Mouse (Mus musculus) neural tube, embryonic 11.5 days (tissue): ENCODE data around the gene Phactr3. TPM values are rescaled to one million over a fixed set of nuclear protein-coding genes. Genes with fewer than 3 reads are reported as not detected.
"Not testable (repeated sequence)": the region's sequence is repeated elsewhere in the genome, so short reads cannot be mapped to it uniquely, and the experiment has no call there.

Experiments used
- ATAC-seq: fragments of 200-750 bp; cut with Nextera tagmentation; 2 replicates; pipeline ENCODE4 v1.8.0; 2017; ENCODE audit warnings: moderate number of reproducible peaks, mild to moderate bottlenecking, moderate TSS enrichment, moderate library complexity; ENCODE audit not compliant: insufficient read depth, low FRiP score, low TSS enrichment
- DNase-seq: peaks from one replicate; pipeline ENCODE4 v3.0.0-alpha.2; 2015; ENCODE audit warnings: low spot score
- H3K27ac ChIP-seq: fragments of 300-500 bp; sonication (generic); 2 replicates; pipeline ENCODE4 v1.5.1; 2014; ENCODE audit warnings: low read depth, mild to moderate bottlenecking, low read length
- H3K27me3 ChIP-seq: fragments of 300-500 bp; sonication (generic); 2 replicates; pipeline ENCODE4 v1.6.1; 2014; ENCODE audit warnings: mild to moderate bottlenecking, low read length, mixed read lengths; ENCODE audit not compliant: control insufficient read depth, insufficient read depth
- H3K36me3 ChIP-seq: fragments of 300-500 bp; sonication (generic); 2 replicates; pipeline ENCODE4 v1.6.1; 2014; ENCODE audit warnings: mild to moderate bottlenecking, low read length, moderate library complexity, mixed read lengths; ENCODE audit not compliant: control insufficient read depth, insufficient read depth
- H3K4me1 ChIP-seq: fragments of 300-500 bp; sonication (generic); 2 replicates; pipeline ENCODE4 v1.6.1; 2014; ENCODE audit warnings: low read length, mixed read lengths; ENCODE audit not compliant: control insufficient read depth, insufficient read depth
- H3K4me2 ChIP-seq: fragments of 300-500 bp; sonication (generic); 2 replicates; pipeline ENCODE4 v1.6.1; 2014; ENCODE audit warnings: low read depth, mild to moderate bottlenecking, moderate library complexity
- H3K4me3 ChIP-seq: fragments of 300-500 bp; sonication (generic); 2 replicates; pipeline ENCODE4 v1.5.1; 2014; ENCODE audit warnings: low read depth, low read length
- H3K9ac ChIP-seq: fragments of 300-500 bp; sonication (generic); 2 replicates; pipeline ENCODE4 v1.6.1; 2014; ENCODE audit warnings: mild to moderate bottlenecking, low read length
- H3K9me3 ChIP-seq: fragments of 300-500 bp; sonication (generic); 2 replicates; pipeline ENCODE4 v1.6.1; 2016; ENCODE audit warnings: low read length; ENCODE audit not compliant: control insufficient read depth
- WGBS: fragments of 180-500 bp; shearing (Covaris S2); extraction: QIAGEN DNeasy Blood & Tissue Kit; methylation state at CpG from one replicate; pipeline ENCODE4 v1.1.7; 2014; 5-methylcytosine and 5-hydroxymethylcytosine counted together
- polyA plus RNA-seq: library from polyadenylated mRNA; unstranded; fragments of >200 nt; fragmentation: Nextera tagmentation; extraction: Ambion mirVana; gene quantifications from 2 replicates; pipeline ENCODE4 v1.2.1, GENCODE M21; 2014

Phactr3 gene
- polyA plus RNA-seq, 1 experiment from 2014 or later: 14.7 TPM

GRCm38 (mm10) chr2:178326067-178326466 is 207.3 kb downstream of the Phactr3 start:
- 96% methylated on average over 10 of the region's 10 CpGs for WGBS
- no peak for DNase-seq

GRCm38 (mm10) chr2:178326750-178327465 is 208.1 kb downstream of the Phactr3 start:
- Histone ChIP-seq H3K27ac (peak overlapping the region; percentile 8; the same call in 1 of the 2 replicates), H3K4me2 (no peak overlapping the region), H3K36me3 (no peaks in the 10 kb centered on the region), H3K9me3 (no peaks in the 10 kb centered on the region), H3K27me3 (no peaks in the 10 kb centered on the region), H3K4me3 (no peak overlapping the region), H3K9ac (no peak overlapping the region; the same call in none of the 2 replicates), H3K4me1 (peaks cover 5% of the 10 kb centered on the region)
- WGBS: 22% methylated on average over 5 of the region's 5 CpGs
- no peak for DNase-seq
- ATAC-seq: peak; percentile 31; the same call in 1 of the 2 replicates

More at GRCm38 (mm10) chr2:178326067-178326466, 207.3 kb downstream of the Phactr3 start:
- Histone ChIP-seq H3K4me2 (no peak overlapping the region), H3K4me1 (peaks cover 5% of the 10 kb centered on the region), H3K9ac (no peak overlapping the region), H3K36me3 (no peaks in the 10 kb centered on the region), H3K27me3 (no peaks in the 10 kb centered on the region), H3K9me3 (no peaks in the 10 kb centered on the region), H3K4me3 (no peak overlapping the region), H3K27ac (no peak overlapping the region)
- no peak for ATAC-seq

- peaks cover 5% of the 10 kb centered on the region for H3K4me1 ChIP-seq
- H3K36me3 ChIP-seq: no peaks in the 10 kb centered on the region
- H3K9ac ChIP-seq: peak overlapping the region; percentile 18
- ATAC-seq: peak; percentile 96
- DNase-seq: peak; percentile 83
- H3K27ac ChIP-seq: no peak overlapping the region
- H3K4me2 ChIP-seq: peak overlapping the region; percentile 16
- no peaks in the 10 kb centered on the region for H3K27me3 ChIP-seq
- no peak overlapping the region for H3K4me3 ChIP-seq
- 15% methylated on average over 12 of the region's 12 CpGs for WGBS
- no peaks in the 10 kb centered on the region for H3K9me3 ChIP-seq
Observed at GRCm38 (mm10) chr2:178327466-178328040, 208.8 kb downstream of the Phactr3 start.

GRCm38 (mm10) chr2:178329551-178329950 is 210.8 kb downstream of the Phactr3 start:
- Histone ChIP-seq H3K4me2 (no peak overlapping the region), H3K27ac (no peak overlapping the region), H3K27me3 (no peaks in the 10 kb centered on the region), H3K9ac (no peak overlapping the region), H3K9me3 (no peaks in the 10 kb centered on the region), H3K4me3 (no peak overlapping the region), H3K4me1 (peaks cover 5% of the 10 kb centered on the region), H3K36me3 (no peaks in the 10 kb centered on the region)
- WGBS: 90% methylated on average over 5 of the region's 5 CpGs
- no peak for ATAC-seq
- no peak for DNase-seq

- no peaks in the 10 kb centered on the region for H3K9me3 ChIP-seq
- no peak overlapping the region for H3K4me3 ChIP-seq
- ATAC-seq (no peak), DNase-seq (no peak)
- no peak overlapping the region for H3K4me2 ChIP-seq
- WGBS: 64% methylated on average over 1 of the region's 1 CpGs
- H3K9ac ChIP-seq: no peak overlapping the region
- no peaks in the 10 kb centered on the region for H3K36me3 ChIP-seq
- no peaks in the 10 kb centered on the region for H3K27me3 ChIP-seq
- H3K27ac ChIP-seq: no peak overlapping the region
- H3K4me1 ChIP-seq: peaks cover 5% of the 10 kb centered on the region
Observed at GRCm38 (mm10) chr2:178329986-178330385, 211.2 kb downstream of the Phactr3 start.

GRCm38 (mm10) chr2:178337878-178338277 is 219.1 kb downstream of the Phactr3 start:
- H3K4me1 ChIP-seq: no peaks in the 10 kb centered on the region
- no peak overlapping the region for H3K9ac ChIP-seq
- no peaks in the 10 kb centered on the region for H3K9me3 ChIP-seq
- H3K4me3 ChIP-seq: no peak overlapping the region
- ATAC-seq (no peak), DNase-seq (no peak)
- 32% methylated on average over 1 of the region's 1 CpGs for WGBS
- no peak overlapping the region for H3K4me2 ChIP-seq
- H3K27ac ChIP-seq: no peak overlapping the region
- no peaks in the 10 kb centered on the region for H3K36me3 ChIP-seq
- H3K27me3 ChIP-seq: no peaks in the 10 kb centered on the region

GRCm38 (mm10) chr2:178339044-178339443 is 220.3 kb downstream of the Phactr3 start:
- ATAC-seq: no peak
- no peaks in the 10 kb centered on the region for H3K9me3 ChIP-seq
- H3K27ac ChIP-seq: no peak overlapping the region
- no peak overlapping the region for H3K4me2 ChIP-seq
- no peaks in the 10 kb centered on the region for H3K27me3 ChIP-seq
- H3K4me3 ChIP-seq: no peak overlapping the region
- H3K9ac ChIP-seq: no peak overlapping the region
- WGBS: 1% methylated on average over 2 of the region's 2 CpGs
- DNase-seq: no peak
- no peaks in the 10 kb centered on the region for H3K4me1 ChIP-seq
- H3K36me3 ChIP-seq: no peaks in the 10 kb centered on the region

- not testable (repeated sequence) for H3K9ac ChIP-seq, H3K27ac ChIP-seq, ATAC-seq, H3K9me3 ChIP-seq, H3K4me2 ChIP-seq, DNase-seq, H3K4me1 ChIP-seq, H3K36me3 ChIP-seq, H3K27me3 ChIP-seq, H3K4me3 ChIP-seq
Observed at GRCm38 (mm10) chr2:178342105-178342504, 223.3 kb downstream of the Phactr3 start.

- no peaks in the 10 kb centered on the region for H3K36me3 ChIP-seq
- no peak overlapping the region for H3K4me3 ChIP-seq
- DNase-seq (no peak), ATAC-seq (no peak)
- no peaks in the 10 kb centered on the region for H3K9me3 ChIP-seq
- no peak overlapping the region for H3K9ac ChIP-seq
- no peaks in the 10 kb centered on the region for H3K4me1 ChIP-seq
- WGBS: 63% methylated on average over 4 of the region's 4 CpGs
- no peaks in the 10 kb centered on the region for H3K27me3 ChIP-seq
- no peak overlapping the region for H3K4me2 ChIP-seq
- H3K27ac ChIP-seq: no peak overlapping the region
Observed at GRCm38 (mm10) chr2:178342597-178342996, 223.8 kb downstream of the Phactr3 start.
